Mouse (Mus musculus) neural tube, embryonic 15.5 days (tissue): Measurements from ENCODE around the gene Vrk3. TPM values are rescaled to one million over a fixed set of nuclear protein-coding genes. Genes with fewer than 3 reads are reported as not detected.
"Not testable (repeated sequence)": the region's sequence is repeated elsewhere in the genome, so short reads cannot be mapped to it uniquely, and the experiment has no call there.

Source experiments
- ATAC-seq: fragments of 200-750 bp; cut with Nextera tagmentation; 2 replicates; pipeline ENCODE4 v1.8.0; 2017; ENCODE audit warnings: mild to moderate bottlenecking, moderate TSS enrichment, moderate library complexity; ENCODE audit not compliant: low FRiP score
- H3K27ac ChIP-seq: fragments of 300-500 bp; sonication (generic); replicated peaks from 2 replicates; pipeline ENCODE4 v1.5.1; 2015; ENCODE audit warnings: mild to moderate bottlenecking, inconsistent platforms
- H3K27me3 ChIP-seq: fragments of 300-500 bp; sonication (generic); replicated peaks from 2 replicates; pipeline ENCODE4 v1.6.1; 2015; ENCODE audit warnings: inconsistent platforms
- H3K36me3 ChIP-seq: fragments of 300-500 bp; sonication (generic); 2 replicates; pipeline ENCODE4 v1.6.1; 2015; ENCODE audit warnings: inconsistent platforms
- H3K4me1 ChIP-seq: fragments of 300-500 bp; sonication (generic); 2 replicates; pipeline ENCODE4 v1.6.1; 2015; ENCODE audit warnings: inconsistent platforms
- H3K4me2 ChIP-seq: fragments of 300-500 bp; sonication (generic); 2 replicates; pipeline ENCODE4 v1.6.1; 2015; ENCODE audit warnings: inconsistent platforms, mild to moderate bottlenecking, moderate library complexity
- H3K4me3 ChIP-seq: fragments of 300-500 bp; sonication (generic); replicated peaks from 2 replicates; pipeline ENCODE4 v1.5.1; 2015; ENCODE audit warnings: mild to moderate bottlenecking, inconsistent platforms
- H3K9ac ChIP-seq: fragments of 300-500 bp; sonication (generic); replicated peaks from 2 replicates; pipeline ENCODE4 v1.6.1; 2015; ENCODE audit warnings: mild to moderate bottlenecking, inconsistent platforms
- H3K9me3 ChIP-seq: fragments of 300-500 bp; sonication (generic); replicated peaks from 2 replicates; pipeline ENCODE4 v1.6.1; 2016; ENCODE audit warnings: inconsistent platforms
- WGBS: fragments of 180-500 bp; shearing (Covaris S2); methylation state at CpG from one replicate; pipeline ENCODE4 v1.1.7; 2015; ENCODE audit warnings: mixed read lengths; 5-methylcytosine and 5-hydroxymethylcytosine counted together
- polyA plus RNA-seq: library from polyadenylated mRNA; unstranded; fragments of >200 nt; fragmentation: Nextera tagmentation; extraction: Ambion mirVana; gene quantifications from 2 replicates; pipeline ENCODE4 v1.2.1, GENCODE M21; 2015

The Vrk3 gene
- polyA plus RNA-seq, 1 experiment from 2014 or later, result 28.9 TPM

DNA sequence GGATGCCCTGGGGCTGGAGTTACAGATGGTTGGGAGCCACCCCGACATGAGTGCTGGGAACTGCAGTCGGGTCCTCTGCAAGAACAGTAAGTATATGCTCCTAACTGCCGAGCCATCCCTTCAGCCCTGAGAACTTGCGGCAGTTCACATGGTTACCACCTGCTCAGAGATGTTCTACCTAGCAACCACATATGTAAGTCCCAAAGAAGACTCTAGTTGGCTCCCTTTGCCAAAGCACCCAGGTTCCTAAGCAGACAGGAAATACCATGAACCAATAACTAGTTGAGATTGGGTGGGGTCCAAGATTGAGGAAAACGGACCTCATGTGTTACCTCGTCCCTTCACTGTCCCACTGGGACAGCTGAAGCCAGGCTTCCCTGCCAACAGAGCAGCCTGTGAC, 21.9 kb upstream of the Vrk3 start:
- Histone ChIP-seq H3K9ac (no peak overlapping the region), H3K4me2 (no peak overlapping the region), H3K36me3 (no peaks in the 10 kb centered on the region), H3K9me3 (no peaks in the 10 kb centered on the region), H3K27me3 (no peaks in the 10 kb centered on the region), H3K27ac (no peak overlapping the region), H3K4me3 (no peak overlapping the region), H3K4me1 (no peaks in the 10 kb centered on the region)
- no peak for ATAC-seq
- 76% methylated on average over 6 of the region's 6 CpGs for WGBS

DNA sequence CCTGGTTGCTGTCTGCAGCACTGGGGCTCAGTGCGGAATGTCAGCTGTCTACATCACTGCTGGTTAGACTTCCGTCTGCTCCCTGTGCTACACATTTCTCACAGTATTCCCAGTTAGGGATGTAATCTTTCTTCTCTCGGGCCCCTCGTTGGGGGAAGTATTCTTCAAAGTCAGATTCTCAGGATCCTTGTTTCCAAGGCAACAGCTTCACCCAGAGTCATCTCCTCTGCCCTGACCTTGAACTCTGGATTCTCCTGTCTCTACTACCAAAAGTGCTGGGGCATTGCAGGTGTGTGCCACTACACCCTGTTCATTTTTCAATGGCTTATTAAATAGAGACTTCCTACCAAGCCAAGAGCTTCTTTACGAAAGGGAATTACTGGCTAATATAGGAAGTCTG, 21.1 kb upstream of the Vrk3 start:
- no peak for ATAC-seq

DNA sequence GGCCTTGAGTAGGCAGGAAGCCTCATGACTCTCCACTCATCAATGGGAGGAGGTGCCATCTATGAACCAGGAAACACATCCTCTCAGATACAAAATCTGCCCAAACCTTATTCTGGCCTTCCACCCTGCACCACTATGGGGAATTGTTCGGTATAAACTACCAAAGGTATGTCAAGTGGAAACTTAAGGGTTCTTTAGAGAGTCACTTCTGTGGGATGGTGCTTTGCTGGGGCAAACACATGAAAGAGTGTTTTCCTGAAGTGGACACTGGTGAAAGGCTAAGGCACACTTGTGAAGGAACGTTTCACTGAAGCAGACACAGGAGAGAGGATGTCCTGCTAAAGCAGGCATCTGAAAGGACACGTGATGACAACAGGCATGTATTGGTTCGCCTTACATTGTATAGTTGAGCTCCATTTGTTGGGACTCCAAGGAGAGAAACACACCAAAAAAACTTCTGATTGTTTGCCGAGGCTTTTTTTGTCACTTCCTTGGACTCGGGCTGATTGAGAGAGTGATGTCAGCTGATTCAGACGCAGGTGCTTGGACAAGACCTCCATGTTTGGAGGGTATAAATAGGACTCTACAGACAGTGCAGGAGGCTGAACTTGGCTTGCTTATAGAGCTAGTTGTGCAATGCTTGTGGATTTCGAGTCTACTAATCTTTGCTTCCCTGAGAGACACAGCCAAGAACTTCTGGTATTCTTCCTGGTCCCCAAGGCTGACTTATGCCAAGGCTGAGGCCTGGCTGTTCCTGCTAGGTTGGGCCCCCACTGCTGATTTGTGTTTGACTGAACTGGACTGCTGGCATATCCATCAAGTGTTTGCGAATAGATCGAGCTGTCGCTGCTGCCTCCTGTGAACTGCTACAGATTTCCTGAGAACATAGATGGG, 19.9 kb upstream of the Vrk3 start:
- H3K9me3 ChIP-seq, result no peaks in the 10 kb centered on the region
- H3K4me1 ChIP-seq, result no peaks in the 10 kb centered on the region
- no peak overlapping the region for H3K4me3 ChIP-seq
- no peak for ATAC-seq
- no peak overlapping the region for H3K4me2 ChIP-seq
- H3K36me3 ChIP-seq, result peaks cover 13% of the 10 kb centered on the region
- H3K27me3 ChIP-seq, result no peaks in the 10 kb centered on the region
- H3K9ac ChIP-seq, result no peak overlapping the region
- H3K27ac ChIP-seq, result no peak overlapping the region
- 92% methylated on average over 11 of the region's 11 CpGs for WGBS

More for the DNA sequence above, 21.1 kb upstream of the Vrk3 start:
- Histone ChIP-seq H3K36me3 (0 out of 2 replicates have a peak, but pooled peaks cover 3% of the 10 kb centered on the region), H3K4me3 (no peak overlapping the region), H3K27me3 (no peaks in the 10 kb centered on the region), H3K4me1 (no peaks in the 10 kb centered on the region), H3K9ac (no peak overlapping the region), H3K27ac (no peak overlapping the region), H3K9me3 (no peaks in the 10 kb centered on the region), H3K4me2 (no peak overlapping the region)
- WGBS, result 50% methylated on average over 5 of the region's 5 CpGs

DNA sequence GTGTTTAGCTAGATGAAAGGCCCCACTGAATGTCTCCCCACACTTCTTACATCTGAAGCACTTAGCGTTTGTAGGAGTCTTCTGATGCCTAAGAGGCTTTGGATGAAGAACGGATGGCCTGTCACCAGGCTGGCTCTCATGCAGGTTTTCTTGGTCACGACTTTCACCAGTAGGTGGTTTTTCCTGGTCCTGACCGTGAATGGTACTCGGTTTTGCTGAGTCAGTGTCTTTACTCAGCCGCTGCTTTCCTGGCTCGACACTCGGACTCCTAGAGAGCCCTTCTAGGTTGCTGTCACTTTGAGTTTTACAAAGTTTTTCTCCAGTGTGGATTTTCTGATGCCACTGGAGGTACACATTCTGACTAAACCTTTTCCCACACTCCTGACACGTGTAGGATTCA, 14.5 kb upstream of the Vrk3 start:
- Histone ChIP-seq H3K9me3 (no peaks in the 10 kb centered on the region), H3K9ac (no peak overlapping the region), H3K4me1 (no peaks in the 10 kb centered on the region), H3K27me3 (no peaks in the 10 kb centered on the region), H3K27ac (no peak overlapping the region), H3K36me3 (peaks cover 30% of the 10 kb centered on the region), H3K4me2 (no peak overlapping the region), H3K4me3 (no peak overlapping the region)
- WGBS, result 87% methylated on average over 9 of the region's 9 CpGs
- ATAC-seq, result no peak

DNA sequence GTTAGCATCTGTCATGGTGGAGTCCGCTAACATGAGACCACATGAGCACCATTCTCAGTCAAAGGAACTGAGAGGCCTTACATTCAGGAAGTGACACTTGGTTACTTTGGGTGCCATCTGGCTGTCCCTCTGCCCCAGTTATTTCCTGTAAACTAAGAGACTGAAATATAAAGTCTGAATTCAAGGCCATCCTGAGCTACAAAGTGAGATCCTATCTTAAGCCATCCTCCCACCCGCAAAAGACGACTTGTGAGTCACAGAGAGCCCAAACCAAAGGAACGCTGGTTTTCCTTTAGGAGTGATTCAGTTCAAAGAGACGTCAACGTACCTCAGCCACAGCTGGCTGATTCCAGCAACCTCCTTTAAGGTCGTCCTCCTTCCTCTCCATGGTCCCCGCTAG, 6.9 kb upstream of the Vrk3 start:
- H3K4me2 ChIP-seq, result no peak overlapping the region
- H3K4me1 ChIP-seq, result peaks cover 16% of the 10 kb centered on the region
- H3K4me3 ChIP-seq, result no peak overlapping the region
- no peak for ATAC-seq
- no peaks in the 10 kb centered on the region for H3K9me3 ChIP-seq
- H3K27ac ChIP-seq, result no peak overlapping the region
- WGBS, result 83% methylated on average over 8 of the region's 8 CpGs
- H3K9ac ChIP-seq, result no peak overlapping the region
- H3K27me3 ChIP-seq, result no peaks in the 10 kb centered on the region
- 0 out of 2 replicates have a peak, but pooled peaks cover 3% of the 10 kb centered on the region for H3K36me3 ChIP-seq

DNA sequence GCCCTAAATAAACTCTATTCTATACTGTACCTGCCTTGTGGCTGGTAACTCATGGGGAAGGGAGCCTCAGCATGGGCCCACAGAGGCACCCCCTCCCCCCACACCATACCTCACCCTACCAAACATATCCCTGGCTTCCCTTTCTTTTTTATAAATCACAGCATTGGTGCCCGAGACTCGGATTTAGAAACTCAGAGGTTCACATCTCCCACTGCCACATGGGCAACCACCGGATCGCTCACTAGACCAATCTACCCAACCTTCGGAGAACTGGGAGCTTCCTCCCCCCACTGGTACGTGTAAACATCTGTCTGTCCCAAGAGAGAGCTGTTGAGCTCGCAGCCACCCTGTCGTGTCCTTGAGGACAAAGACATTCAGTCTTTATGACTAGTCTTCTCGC, 3.9 kb upstream of the Vrk3 start:
- 20% methylated on average over 9 of the region's 9 CpGs for whole genome bisulfite sequencing
- Histone ChIP-seq H3K36me3 (no peaks in the 10 kb centered on the region), H3K27me3 (no peaks in the 10 kb centered on the region), H3K27ac (peak overlapping the region; percentile 78), H3K9me3 (no peaks in the 10 kb centered on the region), H3K9ac (peak overlapping the region; percentile 55), H3K4me3 (peak overlapping the region; percentile 52), H3K4me1 (peaks cover 30% of the 10 kb centered on the region), H3K4me2 (peak overlapping the region; percentile 85)
- ATAC-seq, result no peak

DNA sequence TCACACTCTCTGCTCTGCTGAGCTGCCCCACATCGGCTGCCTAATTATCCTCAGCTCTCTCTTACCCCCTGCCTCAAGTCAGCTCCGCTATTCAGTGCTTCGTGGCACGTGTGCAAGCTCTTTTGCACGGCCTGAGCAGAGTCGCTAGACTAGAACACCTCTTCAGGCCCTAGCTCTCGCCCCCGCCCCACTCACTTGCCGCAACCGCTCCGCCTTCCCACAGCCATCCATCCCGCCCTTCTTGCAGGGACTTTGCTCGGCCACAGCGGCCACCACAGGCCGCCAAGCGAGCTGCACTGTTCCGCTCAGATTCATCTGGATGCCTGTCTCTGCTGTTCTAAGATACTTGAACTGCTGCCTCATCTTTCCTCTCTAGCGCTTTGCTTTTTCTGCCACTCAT, 3.1 kb upstream of the Vrk3 start:
- under 1% methylated on average over 18 of the region's 18 CpGs for WGBS
- Histone ChIP-seq H3K4me2 (peak overlapping the region; percentile 85), H3K9me3 (no peaks in the 10 kb centered on the region), H3K36me3 (no peaks in the 10 kb centered on the region), H3K27ac (peak overlapping the region; percentile 78), H3K4me1 (peaks cover 35% of the 10 kb centered on the region), H3K4me3 (peak overlapping the region; percentile 52), H3K27me3 (no peaks in the 10 kb centered on the region), H3K9ac (peak overlapping the region; percentile 55)
- peak; percentile 75 for ATAC-seq

DNA sequence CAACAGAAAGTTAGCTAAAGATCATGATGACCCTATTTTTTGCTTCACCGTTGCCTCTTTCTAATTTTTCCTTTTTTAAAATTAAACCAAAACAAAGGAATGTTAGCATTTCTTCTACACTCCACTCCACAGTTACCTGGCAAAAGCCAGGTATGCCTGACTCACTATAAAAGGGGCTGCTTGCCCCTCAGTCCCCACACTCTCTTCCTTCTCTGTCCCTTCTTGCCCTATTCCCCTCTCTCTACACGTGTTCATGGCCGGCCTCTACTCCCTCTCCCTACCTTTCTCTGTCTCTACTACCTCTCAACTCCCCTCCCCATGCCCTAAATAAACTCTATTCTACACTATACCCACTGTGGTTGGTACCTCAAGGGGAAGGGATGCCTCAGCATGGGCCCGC, 1.1 kb upstream of the Vrk3 start:
- Histone ChIP-seq H3K36me3 (no peaks in the 10 kb centered on the region), H3K9ac (no peak overlapping the region), H3K9me3 (no peaks in the 10 kb centered on the region), H3K27me3 (no peaks in the 10 kb centered on the region), H3K27ac (no peak overlapping the region), H3K4me1 (peaks cover 35% of the 10 kb centered on the region), H3K4me2 (peak overlapping the region; percentile 65), H3K4me3 (no peak overlapping the region)
- WGBS, result 71% methylated on average over 4 of the region's 4 CpGs
- ATAC-seq, result no peak

DNA sequence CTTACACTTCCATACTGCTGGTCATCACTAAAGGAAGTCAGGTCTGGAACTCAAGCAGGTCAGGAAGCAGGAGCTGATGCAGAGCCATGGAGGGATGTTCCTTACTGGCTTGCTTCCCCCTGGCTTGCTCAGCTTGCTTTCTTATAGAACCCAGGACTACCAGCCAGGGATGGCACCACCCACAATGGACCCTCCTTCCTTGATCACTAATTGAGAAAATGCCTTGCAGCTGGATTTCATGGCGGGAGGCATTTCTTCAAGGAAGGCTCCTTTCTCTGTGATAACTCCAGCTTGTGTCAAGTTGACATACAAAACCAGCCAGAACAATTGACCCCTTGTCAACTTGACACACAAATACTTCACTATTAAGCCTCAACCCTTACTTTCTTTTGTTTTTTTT, 2.7 kb downstream of the Vrk3 start, which contains the start of gene Zfp473:
Gene Zfp473, minus strand, starts transcription at position 101 of the 400 bp plus-strand sequence.
- 93% methylated on average over 1 of the region's 1 CpGs for WGBS
- H3K4me2 ChIP-seq, H3K27ac ChIP-seq, ATAC-seq, H3K27me3 ChIP-seq, H3K9me3 ChIP-seq, H3K4me3 ChIP-seq, H3K9ac ChIP-seq: not testable (repeated sequence)
- Histone ChIP-seq H3K36me3 (peaks cover 34% of the 10 kb centered on the region), H3K4me1 (peaks cover 19% of the 10 kb centered on the region)

DNA sequence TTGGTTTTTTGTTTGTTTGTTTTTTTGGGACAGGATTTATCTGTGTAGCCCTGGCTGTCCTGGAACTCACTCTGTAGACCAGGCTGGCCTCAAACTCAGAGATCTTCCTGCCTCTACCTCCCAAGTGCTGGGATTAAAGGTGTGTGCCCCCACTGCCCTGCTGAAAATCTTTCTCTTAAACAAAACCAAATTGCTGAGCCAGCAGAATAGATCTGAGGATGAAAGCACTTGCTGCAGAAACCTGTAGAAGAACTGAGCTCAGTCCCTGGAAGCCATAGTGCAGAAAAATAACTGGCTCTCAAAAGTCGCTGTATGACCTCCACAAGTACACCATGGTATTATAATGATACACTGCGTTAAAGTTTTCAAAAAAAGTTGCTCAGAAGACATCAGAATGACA, 9.0 kb downstream of the Vrk3 start:
- H3K4me2 ChIP-seq, result no peak overlapping the region
- ATAC-seq, result no peak
- H3K9me3 ChIP-seq, result no peaks in the 10 kb centered on the region
- 89% methylated on average over 2 of the region's 2 CpGs for WGBS
- H3K4me1 ChIP-seq, result no peaks in the 10 kb centered on the region
- H3K36me3 ChIP-seq, result peaks cover 86% of the 10 kb centered on the region
- no peak overlapping the region for H3K4me3 ChIP-seq
- no peak overlapping the region for H3K9ac ChIP-seq
- H3K27me3 ChIP-seq, result no peaks in the 10 kb centered on the region
- no peak overlapping the region for H3K27ac ChIP-seq

DNA sequence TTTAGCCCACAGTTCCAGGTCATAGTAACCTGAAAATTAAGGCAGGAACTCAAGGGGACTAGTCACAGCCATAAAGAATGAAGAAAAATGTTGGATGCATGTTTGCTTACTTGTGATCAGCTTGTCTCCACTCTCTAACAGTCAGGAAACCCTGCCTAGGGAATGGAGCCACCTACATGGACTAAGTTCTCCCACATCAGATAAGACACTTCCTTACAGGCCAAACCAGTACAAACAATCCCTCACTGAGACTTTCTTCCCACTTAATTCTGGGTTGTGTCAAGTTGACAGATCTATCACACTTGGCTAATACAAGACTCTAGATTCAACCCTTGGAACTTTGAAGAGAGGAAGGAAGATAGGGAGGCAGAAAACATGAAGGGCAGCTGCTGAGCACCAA, 12.2 kb downstream of the Vrk3 start:
- Histone ChIP-seq H3K27me3 (no peaks in the 10 kb centered on the region), H3K36me3 (peaks cover 74% of the 10 kb centered on the region), H3K9me3 (no peaks in the 10 kb centered on the region), H3K4me3 (no peak overlapping the region), H3K4me2 (no peak overlapping the region), H3K4me1 (no peaks in the 10 kb centered on the region), H3K9ac (no peak overlapping the region), H3K27ac (no peak overlapping the region)
- ATAC-seq, result no peak

DNA sequence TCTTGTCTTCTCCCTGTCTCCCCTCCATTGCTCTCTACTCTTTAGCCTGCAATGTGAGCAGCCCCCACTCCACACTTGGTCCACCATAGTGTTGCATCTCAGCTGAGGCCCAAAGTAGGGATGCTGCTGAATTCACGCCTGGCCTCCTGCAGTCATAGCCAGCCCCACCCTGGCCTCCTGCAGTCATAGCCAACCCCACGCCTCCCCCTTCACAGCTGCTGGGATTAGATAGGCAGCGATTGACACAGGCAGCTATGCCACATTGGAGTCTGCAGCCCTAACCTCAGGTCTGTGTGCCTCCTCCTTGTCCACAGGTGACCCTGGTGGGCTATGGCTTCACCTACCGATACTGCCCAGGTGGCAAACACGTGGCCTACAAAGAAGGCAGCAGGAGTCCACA, 19.9 kb downstream of the Vrk3 start:
- ATAC-seq, result no peak
- H3K4me2 ChIP-seq, result no peak overlapping the region
- WGBS, result 89% methylated on average over 5 of the region's 5 CpGs

More for the DNA sequence above, 19.9 kb downstream of the Vrk3 start:
- no peak overlapping the region for H3K4me3 ChIP-seq
- no peaks in the 10 kb centered on the region for H3K9me3 ChIP-seq
- no peaks in the 10 kb centered on the region for H3K4me1 ChIP-seq
- H3K9ac ChIP-seq, result no peak overlapping the region
- H3K27me3 ChIP-seq, result no peaks in the 10 kb centered on the region
- no peak overlapping the region for H3K27ac ChIP-seq
- peaks cover 77% of the 10 kb centered on the region for H3K36me3 ChIP-seq
